Mouse (Mus musculus) embryonic facial prominence, embryonic 11.5 days (tissue): ENCODE measurements at regions not wholly inside any gene's neighbourhood (a gene's known extent, or its start where the extent isn't known, plus 50 kb on each side); places are given as distances from the start of the nearest gene placed in this dataset.

ENCODE experiments used
- ATAC-seq: fragments of 200-750 bp; cut with Nextera tagmentation; replicated peaks from 2 replicates; pipeline ENCODE4 v1.8.0; 2017; ENCODE audit warnings: low read depth; ENCODE audit not compliant: insufficient number of reproducible peaks, low FRiP score, low TSS enrichment
- DNase-seq: peaks from one replicate; pipeline ENCODE4 v3.0.0-alpha.2; 2015; ENCODE audit warnings: low spot score
- H3K27ac ChIP-seq: fragments of 300-500 bp; sonication (generic); replicated peaks from 2 replicates; pipeline ENCODE4 v1.5.1; 2014; ENCODE audit warnings: mild to moderate bottlenecking, low read depth, low read length, control low read depth
- H3K27me3 ChIP-seq: fragments of 300-500 bp; sonication (generic); 2 replicates; pipeline ENCODE4 v1.6.1; 2014; ENCODE audit warnings: mild to moderate bottlenecking, low read length, moderate library complexity, mixed read lengths; ENCODE audit not compliant: control insufficient read depth, insufficient read depth
- H3K36me3 ChIP-seq: fragments of 300-500 bp; sonication (generic); replicated peaks from 2 replicates; pipeline ENCODE4 v1.6.1; 2014; ENCODE audit warnings: low read depth, mild to moderate bottlenecking, low read length, moderate library complexity, mixed read lengths; ENCODE audit not compliant: control insufficient read depth, insufficient read depth
- H3K4me1 ChIP-seq: fragments of 300-500 bp; sonication (generic); 2 replicates; pipeline ENCODE4 v1.6.1; 2014; ENCODE audit warnings: low read length, mixed read lengths; ENCODE audit not compliant: control insufficient read depth, insufficient read depth
- H3K4me2 ChIP-seq: fragments of 300-500 bp; sonication (generic); 2 replicates; pipeline ENCODE4 v1.6.1; 2014; ENCODE audit warnings: low read depth, mild to moderate bottlenecking, control low read depth, low read length, moderate library complexity
- H3K4me3 ChIP-seq: fragments of 300-500 bp; sonication (generic); 2 replicates; pipeline ENCODE4 v1.5.1; 2014; ENCODE audit warnings: low read depth, low read length, control low read depth
- H3K9ac ChIP-seq: fragments of 300-500 bp; sonication (generic); replicated peaks from 2 replicates; pipeline ENCODE4 v1.6.1; 2014; ENCODE audit warnings: mild to moderate bottlenecking, control low read depth, low read length
- H3K9me3 ChIP-seq: fragments of 300-500 bp; sonication (generic); replicated peaks from 2 replicates; pipeline ENCODE4 v1.6.1; 2016; ENCODE audit warnings: mild to moderate bottlenecking, low read length, inconsistent platforms, mixed read lengths; ENCODE audit not compliant: control insufficient read depth
- WGBS: fragments of 180-500 bp; shearing (Covaris S2); extraction: QIAGEN DNeasy Blood & Tissue Kit; methylation state at CpG from one replicate; pipeline ENCODE4 v1.1.7; 2014; 5-methylcytosine and 5-hydroxymethylcytosine counted together

GRCm38 (mm10) chr12:16118710-16119109 is 302.0 kb upstream of the Trib2 start:
- ATAC-seq, result no peak
- no peak overlapping the region for H3K4me2 ChIP-seq
- no peak overlapping the region for H3K4me3 ChIP-seq

DNA sequence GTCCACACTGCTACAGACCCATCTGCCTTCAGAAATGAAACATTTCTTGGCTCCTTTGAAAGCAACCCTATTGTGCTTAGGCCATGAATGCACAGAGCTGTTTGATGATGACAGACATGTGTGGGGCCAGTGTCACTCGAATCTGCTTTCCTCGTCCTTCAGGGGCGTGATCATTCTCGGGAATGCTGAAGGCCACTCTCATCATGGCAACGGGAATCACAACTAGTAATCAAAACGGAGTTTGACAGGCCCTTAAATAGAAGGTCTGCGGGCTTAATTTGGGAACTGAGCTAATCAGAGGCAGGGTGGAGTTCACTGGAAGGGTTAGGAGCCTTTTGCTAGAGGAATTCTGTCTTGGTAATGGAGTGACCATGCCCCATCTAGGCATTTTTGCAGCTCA is 290.2 kb upstream of the Trib2 start:
- no peak overlapping the region for H3K4me3 ChIP-seq
- no peak overlapping the region for H3K27ac ChIP-seq
- no peak overlapping the region for H3K9ac ChIP-seq
- WGBS, result 56% methylated on average over 7 of the region's 7 CpGs
- no peaks in the 10 kb centered on the region for H3K9me3 ChIP-seq
- ATAC-seq, result no peak
- H3K4me1 ChIP-seq, result no peaks in the 10 kb centered on the region
- H3K4me2 ChIP-seq, result no peak overlapping the region
- no peaks in the 10 kb centered on the region for H3K27me3 ChIP-seq
- no peaks in the 10 kb centered on the region for H3K36me3 ChIP-seq
- no peak for DNase-seq

More at GRCm38 (mm10) chr12:16118710-16119109, 302.0 kb upstream of the Trib2 start:
- no peaks in the 10 kb centered on the region for H3K27me3 ChIP-seq
- no peaks in the 10 kb centered on the region for H3K4me1 ChIP-seq
- no peak for DNase-seq
- no peaks in the 10 kb centered on the region for H3K9me3 ChIP-seq
- H3K9ac ChIP-seq, result no peak overlapping the region
- no peak overlapping the region for H3K27ac ChIP-seq
- H3K36me3 ChIP-seq, result no peaks in the 10 kb centered on the region

GRCm38 (mm10) chr12:16098840-16099239 is 282.1 kb upstream of the Trib2 start:
- no peak overlapping the region for H3K9ac ChIP-seq
- ATAC-seq (no peak), DNase-seq (no peak)
- no peaks in the 10 kb centered on the region for H3K4me1 ChIP-seq
- no peak overlapping the region for H3K4me3 ChIP-seq
- 90% methylated on average over 7 of the region's 7 CpGs for WGBS
- no peak overlapping the region for H3K4me2 ChIP-seq
- no peaks in the 10 kb centered on the region for H3K9me3 ChIP-seq
- H3K36me3 ChIP-seq, result no peaks in the 10 kb centered on the region
- H3K27ac ChIP-seq, result no peak overlapping the region
- no peaks in the 10 kb centered on the region for H3K27me3 ChIP-seq

DNA sequence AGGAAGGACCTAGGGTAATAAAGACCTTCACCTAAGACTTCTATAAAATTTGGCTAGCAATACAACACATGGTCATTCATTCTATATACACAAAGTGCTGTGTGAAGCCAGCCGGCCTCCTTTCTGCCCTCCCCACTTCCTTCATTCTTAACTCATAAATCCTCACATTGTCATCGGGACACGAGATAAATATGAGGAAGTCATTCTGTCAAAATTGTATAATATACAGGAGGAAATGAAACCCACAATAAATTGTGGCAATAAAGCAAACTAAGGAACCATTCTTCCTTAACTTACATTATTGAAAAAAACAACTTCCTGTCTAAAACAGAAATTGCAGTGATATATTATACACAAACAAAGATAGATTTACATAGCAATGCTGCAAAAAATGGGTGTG is 275.9 kb upstream of the Trib2 start:
- Histone ChIP-seq H3K4me1 (no peaks in the 10 kb centered on the region), H3K4me2 (no peak overlapping the region), H3K27ac (no peak overlapping the region), H3K4me3 (no peak overlapping the region), H3K27me3 (no peaks in the 10 kb centered on the region), H3K9me3 (no peaks in the 10 kb centered on the region), H3K9ac (no peak overlapping the region), H3K36me3 (no peaks in the 10 kb centered on the region)
- 93% methylated on average over 3 of the region's 3 CpGs for WGBS
- DNase-seq (no peak), ATAC-seq (no peak)

- Histone ChIP-seq H3K27me3 (no peaks in the 10 kb centered on the region), H3K27ac (no peak overlapping the region), H3K9me3 (no peaks in the 10 kb centered on the region), H3K4me2 (no peak overlapping the region), H3K36me3 (no peaks in the 10 kb centered on the region), H3K9ac (no peak overlapping the region), H3K4me3 (no peak overlapping the region), H3K4me1 (no peaks in the 10 kb centered on the region)
- WGBS, result 33% methylated on average over 6 of the region's 6 CpGs
- ATAC-seq, result no peak
- DNase-seq, result peak; percentile 2
Observed at GRCm38 (mm10) chr12:16091336-16091735, 274.6 kb upstream of the Trib2 start.

DNA sequence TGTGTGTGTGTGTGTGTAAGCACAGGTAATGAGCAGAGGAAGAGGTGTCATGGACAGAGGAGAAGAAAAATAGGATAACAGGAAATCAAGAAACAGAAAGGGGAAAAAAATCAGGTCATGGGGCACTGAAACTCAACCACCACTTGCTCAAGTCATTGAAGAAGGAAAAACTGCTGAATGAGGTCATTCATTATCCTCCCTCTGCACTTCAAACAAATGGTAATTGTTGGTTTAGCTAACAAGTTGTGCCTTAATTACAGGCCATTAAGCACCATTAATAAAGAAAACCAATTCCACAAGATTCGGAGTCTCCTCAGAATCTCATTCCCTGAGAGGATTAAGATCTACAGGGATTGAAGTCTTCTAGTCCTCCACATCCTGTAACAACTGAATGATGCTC is 266.5 kb upstream of the Trib2 start:
- Histone ChIP-seq H3K4me1 (no peaks in the 10 kb centered on the region), H3K36me3 (no peaks in the 10 kb centered on the region), H3K27me3 (no peaks in the 10 kb centered on the region), H3K9me3 (no peaks in the 10 kb centered on the region), H3K4me2 (no peak overlapping the region), H3K9ac (no peak overlapping the region), H3K27ac (no peak overlapping the region), H3K4me3 (no peak overlapping the region)
- DNase-seq (no peak), ATAC-seq (no peak)
- 39% methylated on average over 1 of the region's 1 CpGs for whole genome bisulfite sequencing

DNA sequence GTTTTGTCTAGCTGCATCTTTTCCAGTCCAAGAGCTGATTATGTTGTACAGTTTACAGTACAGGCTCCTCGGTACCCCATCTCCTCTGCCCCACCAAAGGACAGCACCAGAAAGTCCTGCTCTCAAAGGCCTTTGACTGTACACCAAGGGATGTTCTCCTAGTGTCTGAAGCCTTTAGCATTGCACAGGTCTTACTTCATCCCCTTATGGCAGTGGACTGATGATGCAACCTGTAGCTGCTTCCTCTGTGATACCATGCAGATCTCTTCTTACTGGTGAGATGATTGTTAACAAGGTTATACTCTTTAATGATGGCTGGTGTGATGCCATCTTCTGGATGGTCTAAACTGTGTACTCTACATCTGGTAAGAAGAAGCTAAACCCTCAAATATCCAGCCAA is 260.5 kb upstream of the Trib2 start:
- Histone ChIP-seq H3K4me3 (no peak overlapping the region), H3K27ac (no peak overlapping the region), H3K4me1 (no peaks in the 10 kb centered on the region), H3K9me3 (no peaks in the 10 kb centered on the region), H3K27me3 (no peaks in the 10 kb centered on the region), H3K4me2 (no peak overlapping the region), H3K9ac (no peak overlapping the region), H3K36me3 (no peaks in the 10 kb centered on the region)
- ATAC-seq (no peak), DNase-seq (no peak)
- 82% methylated on average over 1 of the region's 1 CpGs for WGBS

DNA sequence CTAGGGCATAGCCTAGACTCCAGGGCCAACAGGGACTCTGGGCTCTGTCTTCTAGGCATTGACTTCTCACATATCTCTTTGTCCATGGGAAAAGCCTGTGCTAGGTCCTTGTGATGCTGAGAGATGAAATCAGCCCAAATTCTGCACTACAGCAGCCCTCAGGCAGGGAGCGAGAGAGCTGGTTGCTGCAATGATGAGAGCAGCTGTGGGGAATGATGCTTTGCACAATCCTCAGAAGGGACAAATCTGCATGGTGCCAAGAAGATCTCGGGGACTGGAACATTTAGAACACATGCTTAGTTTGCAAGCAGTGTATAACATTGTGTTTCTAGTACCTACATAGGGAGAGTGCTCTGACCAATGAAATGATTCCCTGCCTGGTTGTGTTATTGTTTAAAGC is 259.2 kb upstream of the Trib2 start:
- Histone ChIP-seq H3K27me3 (no peaks in the 10 kb centered on the region), H3K27ac (no peak overlapping the region), H3K4me2 (no peak overlapping the region), H3K36me3 (no peaks in the 10 kb centered on the region), H3K9ac (no peak overlapping the region), H3K4me1 (no peaks in the 10 kb centered on the region), H3K4me3 (no peak overlapping the region), H3K9me3 (no peaks in the 10 kb centered on the region)
- DNase-seq (no peak), ATAC-seq (no peak)
- WGBS, result 58% methylated on average over 2 of the region's 2 CpGs

GRCm38 (mm10) chr12:16068940-16069339 is 252.2 kb upstream of the Trib2 start:
- Histone ChIP-seq H3K4me3 (no peak overlapping the region), H3K27me3 (no peaks in the 10 kb centered on the region), H3K9me3 (no peaks in the 10 kb centered on the region), H3K36me3 (no peaks in the 10 kb centered on the region), H3K4me1 (no peaks in the 10 kb centered on the region), H3K4me2 (no peak overlapping the region), H3K27ac (no peak overlapping the region), H3K9ac (no peak overlapping the region)
- WGBS, result 87% methylated on average over 13 of the region's 13 CpGs
- no peak for DNase-seq
- no peak for ATAC-seq
